Mouse (Mus musculus): ENCODE results near the gene Fzd4. TPM values are rescaled to one million over a fixed set of nuclear protein-coding genes. Genes with fewer than 3 reads are reported as not detected.

Gene Fzd4
- 1.4 and 2.6 TPM in 2 replicates for polyA plus RNA-seq (2014; fragmentation: Nextera tagmentation; extraction: Ambion mirVana)

- peak; percentile 96 for ATAC-seq (ENCODE audit: low FRiP score, low TSS enrichment)
Observed at GRCm38 (mm10) chr7:89404081-89404733, at the start of gene Fzd4, which contains the start of gene Tmem135. Gene Fzd4 (plus strand): TSS chr7:89404355. Gene Tmem135 (minus strand): TSS chr7:89404222.

DNA sequence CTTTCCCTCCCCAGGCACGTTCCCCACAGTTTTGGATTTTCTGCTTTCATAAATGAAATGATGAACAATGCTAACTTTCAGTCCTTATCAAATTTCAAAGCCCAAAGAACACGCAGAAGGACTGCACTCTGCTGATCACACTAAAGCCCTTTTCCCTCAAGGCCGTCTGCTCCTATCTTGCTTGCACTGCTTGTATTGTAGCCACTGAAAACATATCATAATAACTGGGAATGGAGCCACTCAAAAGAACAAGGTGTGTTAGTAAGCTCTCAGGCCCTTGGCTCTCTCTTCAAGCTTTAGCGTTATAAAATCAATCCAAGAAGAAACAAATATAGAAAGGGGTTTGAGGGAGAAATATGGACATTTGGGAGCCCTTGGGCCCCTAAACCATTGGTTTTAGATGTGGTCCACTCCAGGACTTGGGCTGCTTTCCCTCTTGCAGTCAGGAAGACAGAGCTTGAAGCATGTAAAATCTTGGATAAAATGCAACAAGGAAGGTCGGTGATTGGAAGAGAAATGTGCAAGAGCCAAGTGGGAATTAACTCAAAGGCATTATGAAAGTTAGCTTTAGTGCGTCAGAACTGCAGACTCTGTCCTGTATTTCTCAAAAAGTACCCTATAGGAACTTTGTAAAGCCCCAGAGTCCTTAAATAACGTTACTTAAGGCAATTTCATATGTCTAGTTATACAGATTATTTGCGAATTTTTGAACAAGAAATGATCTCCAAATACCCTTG lies 48.5 kb upstream of the Fzd4 start:
- Histone ChIP-seq H3K9ac (replicated peaks; ENCODE audit: low read length) (no peak overlapping the region), H3K27me3 (ENCODE audit: control insufficient read depth, insufficient read depth, low read length) (no peaks in the 10 kb centered on the region; the same call in 1 of the 2 replicates), H3K36me3 (ENCODE audit: control insufficient read depth, insufficient read depth, low read length) (no peaks in the 10 kb centered on the region), H3K4me2 (ENCODE audit: low read length) (no peak overlapping the region), H3K4me3 (replicated peaks; ENCODE audit: low read depth, low read length) (no peak overlapping the region), H3K4me1 (ENCODE audit: control insufficient read depth, insufficient read depth, low read length) (no peaks in the 10 kb centered on the region), H3K27ac (replicated peaks; ENCODE audit: low read depth, low read length) (no peak overlapping the region), H3K9me3 (ENCODE audit: control insufficient read depth, low read length) (no peaks in the 10 kb centered on the region)
- 79% methylated on average over 8 of the region's 8 CpGs for WGBS
- DNase-seq (no peak), ATAC-seq (ENCODE audit: low FRiP score, low TSS enrichment) (no peak)

More at GRCm38 (mm10) chr7:89404081-89404733, at the start of gene Fzd4, which contains the start of gene Tmem135:
- Histone ChIP-seq H3K9ac (replicated peaks; ENCODE audit: low read length) (peak within 1 kb of the TSS; percentile 60), H3K9me3 (ENCODE audit: control insufficient read depth, low read length) (no peaks in the 10 kb centered on the region), H3K36me3 (ENCODE audit: control insufficient read depth, insufficient read depth, low read length) (no peaks in the 10 kb centered on the region), H3K4me2 (ENCODE audit: low read length) (peak within 1 kb of the TSS; percentile 100), H3K27ac (replicated peaks; ENCODE audit: low read depth, low read length) (peak within 1 kb of the TSS; percentile 78), H3K4me1 (ENCODE audit: control insufficient read depth, insufficient read depth, low read length) (peaks cover 9% of the 10 kb centered on the region; the same call in 1 of the 2 replicates), H3K4me3 (replicated peaks; ENCODE audit: low read depth, low read length) (peak within 1 kb of the TSS; percentile 65), H3K27me3 (ENCODE audit: control insufficient read depth, insufficient read depth, low read length) (peaks cover 20% of the 10 kb centered on the region)
- WGBS, result under 1% methylated on average over 58 of the region's 62 CpGs
- DNase-seq, result peak; percentile 96

DNA sequence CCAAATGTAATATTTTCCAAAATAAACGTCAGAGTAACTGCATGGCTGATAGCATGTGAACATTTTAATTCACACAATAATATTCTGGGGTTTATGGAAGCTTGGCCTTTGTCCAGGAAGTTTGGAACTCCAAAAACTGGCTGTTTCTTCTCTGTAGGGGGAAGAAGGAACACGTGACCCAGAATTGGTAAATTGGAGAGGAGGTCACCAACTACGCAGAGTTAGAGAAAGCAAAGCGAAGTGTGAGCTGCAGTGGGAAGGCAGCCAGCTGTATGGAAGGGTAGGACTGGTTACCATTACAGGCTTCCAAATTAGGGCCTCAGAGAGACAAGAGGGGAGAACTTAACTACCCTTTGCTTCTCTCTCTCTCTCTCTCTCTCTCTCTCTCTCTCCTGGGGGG lies 47.8 kb upstream of the Fzd4 start:
- H3K27me3 ChIP-seq (ENCODE audit: control insufficient read depth, insufficient read depth, low read length), result peaks cover 3% of the 10 kb centered on the region; the same call in 1 of the 2 replicates
- no peak overlapping the region for H3K4me3 ChIP-seq (replicated peaks; ENCODE audit: low read depth, low read length)
- H3K9ac ChIP-seq (replicated peaks; ENCODE audit: low read length), result no peak overlapping the region
- ATAC-seq (ENCODE audit: low FRiP score, low TSS enrichment) (no peak), DNase-seq (no peak)
- H3K27ac ChIP-seq (replicated peaks; ENCODE audit: low read depth, low read length), result no peak overlapping the region
- H3K4me1 ChIP-seq (ENCODE audit: control insufficient read depth, insufficient read depth, low read length), result no peaks in the 10 kb centered on the region
- no peaks in the 10 kb centered on the region for H3K9me3 ChIP-seq (ENCODE audit: control insufficient read depth, low read length)
- H3K4me2 ChIP-seq (ENCODE audit: low read length), result no peak overlapping the region
- no peaks in the 10 kb centered on the region for H3K36me3 ChIP-seq (ENCODE audit: control insufficient read depth, insufficient read depth, low read length)
- WGBS, result 85% methylated on average over 4 of the region's 4 CpGs

DNA sequence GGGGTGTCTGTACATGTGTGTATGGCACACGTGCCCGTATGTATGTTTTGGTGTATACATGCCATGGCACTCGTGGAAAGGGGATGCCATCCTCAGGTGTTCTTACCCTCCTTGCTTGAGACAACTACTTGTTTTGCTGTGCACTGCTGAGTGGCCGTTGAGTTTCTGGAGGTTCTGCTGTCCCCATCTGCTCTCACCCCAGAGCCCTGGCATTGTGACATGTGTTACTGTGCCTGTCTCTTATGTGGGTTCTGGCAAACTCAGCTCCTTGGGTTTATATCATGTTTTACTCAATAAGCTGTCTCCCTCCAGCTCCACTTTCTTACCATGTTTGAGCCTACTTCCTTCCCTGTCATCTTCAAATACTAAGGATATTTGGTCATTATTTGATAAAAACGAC lies 40.2 kb upstream of the Fzd4 start:
- DNase-seq (no peak), ATAC-seq (ENCODE audit: low FRiP score, low TSS enrichment) (no peak)
- no peak overlapping the region for H3K4me2 ChIP-seq (ENCODE audit: low read length)
- H3K9me3 ChIP-seq (ENCODE audit: control insufficient read depth, low read length), result no peaks in the 10 kb centered on the region
- no peaks in the 10 kb centered on the region for H3K4me1 ChIP-seq (ENCODE audit: control insufficient read depth, insufficient read depth, low read length)
- peaks cover 21% of the 10 kb centered on the region; the same call in 1 of the 2 replicates for H3K27me3 ChIP-seq (ENCODE audit: control insufficient read depth, insufficient read depth, low read length)
- WGBS, result 89% methylated on average over 5 of the region's 5 CpGs
- no peaks in the 10 kb centered on the region for H3K36me3 ChIP-seq (ENCODE audit: control insufficient read depth, insufficient read depth, low read length)
- no peak overlapping the region for H3K4me3 ChIP-seq (replicated peaks; ENCODE audit: low read depth, low read length)
- H3K27ac ChIP-seq (replicated peaks; ENCODE audit: low read depth, low read length), result no peak overlapping the region
- no peak overlapping the region for H3K9ac ChIP-seq (replicated peaks; ENCODE audit: low read length)

DNA sequence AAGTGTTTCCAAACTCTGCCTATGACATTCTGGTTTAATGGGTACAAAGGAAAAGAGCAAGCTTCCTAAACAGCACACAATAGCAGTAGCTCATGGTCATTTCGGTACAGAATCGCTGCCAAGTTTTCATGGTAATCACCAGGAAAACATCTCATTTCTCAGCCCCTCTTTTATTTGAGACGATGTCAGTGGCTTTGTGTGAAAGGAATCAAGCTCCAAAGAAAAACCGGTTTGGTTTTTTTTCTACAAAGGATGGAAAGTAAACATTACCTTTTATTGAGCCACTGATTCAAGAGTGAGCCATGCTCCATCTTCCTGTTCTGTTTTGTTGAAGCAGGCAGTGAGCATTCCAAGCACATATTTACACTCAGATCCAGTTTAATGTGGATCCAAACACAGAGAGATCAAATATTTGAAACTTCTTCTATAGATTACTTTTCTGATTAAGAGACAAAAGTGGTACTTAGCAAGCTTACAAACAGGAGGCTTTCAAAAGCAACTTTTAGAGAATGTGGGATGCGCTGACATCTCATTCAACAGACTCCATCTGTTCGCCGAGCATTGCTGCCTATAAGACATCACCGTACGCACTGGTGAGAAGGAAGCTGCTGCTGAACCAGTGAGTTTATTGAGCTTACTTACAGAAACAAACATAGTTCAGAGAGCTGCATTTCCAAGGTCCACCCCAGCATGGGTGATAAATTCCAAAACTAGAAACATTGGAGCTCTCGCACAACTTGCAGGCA lies 38.8 kb upstream of the Fzd4 start:
- H3K27ac ChIP-seq (replicated peaks; ENCODE audit: low read depth, low read length), result no peak overlapping the region
- 37% methylated on average over 10 of the region's 10 CpGs for WGBS
- H3K4me1 ChIP-seq (ENCODE audit: control insufficient read depth, insufficient read depth, low read length), result no peaks in the 10 kb centered on the region
- ATAC-seq (ENCODE audit: low FRiP score, low TSS enrichment) (no peak; the same call in 1 of the 2 replicates), DNase-seq (peak; percentile 51)
- H3K4me3 ChIP-seq (replicated peaks; ENCODE audit: low read depth, low read length), result no peak overlapping the region
- H3K4me2 ChIP-seq (ENCODE audit: low read length), result no peak overlapping the region
- H3K27me3 ChIP-seq (ENCODE audit: control insufficient read depth, insufficient read depth, low read length), result peaks cover 25% of the 10 kb centered on the region; the same call in 1 of the 2 replicates
- no peaks in the 10 kb centered on the region for H3K36me3 ChIP-seq (ENCODE audit: control insufficient read depth, insufficient read depth, low read length)
- no peak overlapping the region for H3K9ac ChIP-seq (replicated peaks; ENCODE audit: low read length)
- H3K9me3 ChIP-seq (ENCODE audit: control insufficient read depth, low read length), result no peaks in the 10 kb centered on the region

DNA sequence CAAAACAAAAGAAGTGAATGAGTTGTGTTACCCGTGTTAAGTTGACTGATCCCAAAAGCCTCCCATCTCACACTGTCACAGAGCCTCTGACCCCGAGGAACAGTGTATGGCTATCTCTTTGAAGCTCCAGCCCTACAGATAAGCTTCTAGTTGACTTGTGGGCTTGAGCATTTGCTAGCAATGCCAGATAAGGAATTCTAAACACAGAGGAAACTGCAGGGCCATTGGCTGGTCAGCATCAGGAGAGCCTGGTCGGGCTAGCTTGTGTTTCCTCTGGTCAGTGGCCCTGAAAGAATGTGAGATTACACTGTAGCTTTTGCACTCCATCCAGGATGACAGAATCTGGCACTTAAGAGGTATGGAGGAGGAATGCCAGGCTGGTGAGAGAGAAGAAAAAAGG lies 36.5 kb upstream of the Fzd4 start:
- peaks cover 17% of the 10 kb centered on the region; the same call in 1 of the 2 replicates for H3K27me3 ChIP-seq (ENCODE audit: control insufficient read depth, insufficient read depth, low read length)
- WGBS, result 20% methylated on average over 3 of the region's 3 CpGs
- no peaks in the 10 kb centered on the region for H3K4me1 ChIP-seq (ENCODE audit: control insufficient read depth, insufficient read depth, low read length)
- H3K9me3 ChIP-seq (ENCODE audit: control insufficient read depth, low read length), result no peaks in the 10 kb centered on the region
- DNase-seq, result no peak
- H3K4me3 ChIP-seq (replicated peaks; ENCODE audit: low read depth, low read length), result no peak overlapping the region
- no peak overlapping the region for H3K4me2 ChIP-seq (ENCODE audit: low read length)
- H3K36me3 ChIP-seq (ENCODE audit: control insufficient read depth, insufficient read depth, low read length), result no peaks in the 10 kb centered on the region
- H3K9ac ChIP-seq (replicated peaks; ENCODE audit: low read length), result no peak overlapping the region
- no peak overlapping the region for H3K27ac ChIP-seq (replicated peaks; ENCODE audit: low read depth, low read length)
- ATAC-seq (ENCODE audit: low FRiP score, low TSS enrichment), result no peak

GRCm38 (mm10) chr7:89370086-89370485 lies 34.1 kb upstream of the Fzd4 start:
- no peak for DNase-seq
- H3K9me3 ChIP-seq (ENCODE audit: control insufficient read depth, low read length), result no peaks in the 10 kb centered on the region
- H3K27ac ChIP-seq (replicated peaks; ENCODE audit: low read depth, low read length), result no peak overlapping the region
- WGBS, result 82% methylated on average over 1 of the region's 1 CpGs
- H3K4me3 ChIP-seq (replicated peaks; ENCODE audit: low read depth, low read length), result no peak overlapping the region
- H3K4me1 ChIP-seq (ENCODE audit: control insufficient read depth, insufficient read depth, low read length), result no peaks in the 10 kb centered on the region
- no peak overlapping the region for H3K9ac ChIP-seq (replicated peaks; ENCODE audit: low read length)
- no peak overlapping the region for H3K4me2 ChIP-seq (ENCODE audit: low read length)
- no peak for ATAC-seq (ENCODE audit: low FRiP score, low TSS enrichment)
- no peaks in the 10 kb centered on the region for H3K36me3 ChIP-seq (ENCODE audit: control insufficient read depth, insufficient read depth, low read length)
- peaks cover 4% of the 10 kb centered on the region; the same call in 1 of the 2 replicates for H3K27me3 ChIP-seq (ENCODE audit: control insufficient read depth, insufficient read depth, low read length)

DNA sequence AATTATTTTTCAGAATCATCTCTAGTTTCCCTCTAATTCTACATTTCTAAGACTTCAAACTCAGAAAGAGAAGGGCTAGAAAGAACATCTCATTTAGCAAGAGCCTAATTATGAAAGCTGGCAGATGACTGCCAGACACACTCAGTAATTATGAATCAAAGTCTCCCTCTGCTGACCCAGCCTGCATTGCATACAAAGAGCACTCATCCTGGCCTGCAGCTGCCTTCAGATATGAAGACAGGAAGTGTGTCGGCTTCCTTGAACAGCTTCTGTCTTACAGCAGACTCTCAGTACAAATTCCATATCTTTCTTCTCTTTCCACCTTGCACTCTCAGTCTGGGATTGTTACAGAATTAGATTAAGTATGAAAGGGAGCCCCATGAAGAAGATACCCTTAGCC lies 33.2 kb upstream of the Fzd4 start:
- H3K4me3 ChIP-seq (replicated peaks; ENCODE audit: low read depth, low read length), result no peak overlapping the region
- H3K27me3 ChIP-seq (ENCODE audit: control insufficient read depth, insufficient read depth, low read length), result peaks cover 4% of the 10 kb centered on the region; the same call in 1 of the 2 replicates
- no peak overlapping the region for H3K4me2 ChIP-seq (ENCODE audit: low read length)
- no peak overlapping the region for H3K27ac ChIP-seq (replicated peaks; ENCODE audit: low read depth, low read length)
- H3K4me1 ChIP-seq (ENCODE audit: control insufficient read depth, insufficient read depth, low read length), result no peaks in the 10 kb centered on the region
- H3K36me3 ChIP-seq (ENCODE audit: control insufficient read depth, insufficient read depth, low read length), result no peaks in the 10 kb centered on the region
- ATAC-seq (ENCODE audit: low FRiP score, low TSS enrichment), result no peak
- H3K9me3 ChIP-seq (ENCODE audit: control insufficient read depth, low read length), result no peaks in the 10 kb centered on the region
- no peak overlapping the region for H3K9ac ChIP-seq (replicated peaks; ENCODE audit: low read length)
- WGBS, result 45% methylated on average over 1 of the region's 1 CpGs
- peak; percentile 48 for DNase-seq

Measured in midbrain, embryonic 14.5 days (tissue).